Mouse (Mus musculus): ENCODE data around the gene Tmem205. TPM values are rescaled to one million over a fixed set of nuclear protein-coding genes. Genes with fewer than 3 reads are reported as not detected.

The Tmem205 gene
- polyA plus RNA-seq (2015; fragmentation: Nextera tagmentation; extraction: Ambion mirVana): 137 and 160 TPM in 2 replicates

- Histone ChIP-seq H3K4me2 (peak within 1 kb of the TSS; percentile 60), H3K4me1 (replicated peaks) (peaks cover 46% of the 10 kb centered on the region), H3K9ac (peak within 1 kb of the TSS; percentile 12; the same call in 1 of the 2 replicates), H3K36me3 (replicated peaks) (peaks cover 6% of the 10 kb centered on the region; the same call in 1 of the 2 replicates), H3K27me3 (no peaks in the 10 kb centered on the region; the same call in 1 of the 2 replicates), H3K9me3 (replicated peaks) (no peaks in the 10 kb centered on the region), H3K27ac (replicated peaks) (peak within 1 kb of the TSS; percentile 31), H3K4me3 (replicated peaks) (peak within 1 kb of the TSS; percentile 48)
- WGBS (ENCODE audit: insufficient replicate concordance): under 1% methylated on average over 28 of the region's 28 CpGs
- peak; percentile 80 for ATAC-seq (ENCODE audit: insufficient read depth)
Observed at GRCm38 (mm10) chr9:21927208-21927753, at the start of gene Tmem205, which contains the start of gene Ccdc159. TSS of gene Tmem205 (minus strand) at chr9:21927556. TSS of gene Ccdc159 (plus strand) at chr9:21927471.

- no peak overlapping the region for H3K27ac ChIP-seq (replicated peaks)
- WGBS (ENCODE audit: insufficient replicate concordance): 74% methylated on average over 10 of the region's 10 CpGs
- H3K36me3 ChIP-seq (replicated peaks): no peaks in the 10 kb centered on the region
- no peak overlapping the region for H3K4me2 ChIP-seq
- no peak overlapping the region for H3K4me3 ChIP-seq (replicated peaks)
- H3K4me1 ChIP-seq (replicated peaks): peaks cover 4% of the 10 kb centered on the region; the same call in 1 of the 2 replicates
- H3K27me3 ChIP-seq: peaks cover 50% of the 10 kb centered on the region
- H3K9ac ChIP-seq: no peak overlapping the region
- H3K9me3 ChIP-seq (replicated peaks): no peaks in the 10 kb centered on the region
- no peak for ATAC-seq (ENCODE audit: insufficient read depth)
Observed at GRCm38 (mm10) chr9:21976626-21977175, 49.3 kb upstream of the Tmem205 start.

DNA sequence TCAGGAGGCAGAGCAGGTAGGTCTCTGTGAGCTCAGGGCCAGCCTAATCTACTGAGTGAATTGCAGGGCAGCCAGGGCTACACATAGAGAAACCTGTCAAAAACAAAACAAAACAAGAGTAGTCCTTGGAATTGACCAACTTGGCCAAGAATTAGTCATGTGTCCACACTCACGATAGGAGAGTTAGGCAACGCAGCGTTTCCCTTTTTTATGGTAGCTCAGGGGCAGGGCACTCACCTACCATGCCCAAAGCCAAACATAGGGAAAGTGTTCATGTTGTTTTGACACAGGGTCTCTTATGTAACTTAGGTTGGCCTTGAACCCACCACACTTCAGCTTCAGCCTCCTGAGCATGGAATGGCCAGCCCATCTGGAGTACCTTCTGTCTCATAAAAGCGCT is 41.9 kb upstream of the Tmem205 start:
- WGBS (ENCODE audit: insufficient replicate concordance): 74% methylated on average over 4 of the region's 4 CpGs
- no peak overlapping the region for H3K27ac ChIP-seq (replicated peaks)

GRCm38 (mm10) chr9:21968883-21969282 is 41.5 kb upstream of the Tmem205 start:
- no peaks in the 10 kb centered on the region for H3K36me3 ChIP-seq (replicated peaks)
- H3K9me3 ChIP-seq (replicated peaks): no peaks in the 10 kb centered on the region
- H3K27ac ChIP-seq (replicated peaks): no peak overlapping the region
- 28% methylated on average over 6 of the region's 6 CpGs for WGBS (ENCODE audit: insufficient replicate concordance)
- no peak overlapping the region for H3K4me3 ChIP-seq (replicated peaks)
- no peak overlapping the region for H3K9ac ChIP-seq
- H3K27me3 ChIP-seq: peaks cover 16% of the 10 kb centered on the region; the same call in 1 of the 2 replicates
- H3K4me2 ChIP-seq: no peak overlapping the region
- H3K4me1 ChIP-seq (replicated peaks): peaks cover 11% of the 10 kb centered on the region
- ATAC-seq (ENCODE audit: insufficient read depth): no peak

More for the DNA sequence above, 41.9 kb upstream of the Tmem205 start:
- Histone ChIP-seq H3K9ac (no peak overlapping the region), H3K4me1 (replicated peaks) (peaks cover 7% of the 10 kb centered on the region), H3K36me3 (replicated peaks) (no peaks in the 10 kb centered on the region), H3K27me3 (peaks cover 16% of the 10 kb centered on the region; the same call in 1 of the 2 replicates), H3K9me3 (replicated peaks) (no peaks in the 10 kb centered on the region), H3K4me3 (replicated peaks) (no peak overlapping the region), H3K4me2 (no peak overlapping the region)
- ATAC-seq (ENCODE audit: insufficient read depth): no peak

GRCm38 (mm10) chr9:21963417-21963816 is 36.1 kb upstream of the Tmem205 start, which contains the start of gene Epor:
TSS of gene Epor (minus strand) at chr9:21963506.
- peaks cover 38% of the 10 kb centered on the region for H3K36me3 ChIP-seq (replicated peaks)
- H3K4me1 ChIP-seq (replicated peaks): peaks cover 48% of the 10 kb centered on the region
- peak within 1 kb of the TSS; percentile 76 for H3K4me3 ChIP-seq (replicated peaks)
- peak within 1 kb of the TSS; percentile 89 for H3K4me2 ChIP-seq
- peak within 1 kb of the TSS; percentile 96 for H3K27ac ChIP-seq (replicated peaks)
- peak within 1 kb of the TSS; percentile 94 for H3K9ac ChIP-seq
- peaks cover 17% of the 10 kb centered on the region; the same call in 1 of the 2 replicates for H3K27me3 ChIP-seq
- peak; percentile 65 for ATAC-seq (ENCODE audit: insufficient read depth)
- WGBS (ENCODE audit: insufficient replicate concordance): 5% methylated on average over 8 of the region's 8 CpGs
- no peaks in the 10 kb centered on the region for H3K9me3 ChIP-seq (replicated peaks)

GRCm38 (mm10) chr9:21962416-21963059 is 35.2 kb upstream of the Tmem205 start:
- WGBS (ENCODE audit: insufficient replicate concordance): 2% methylated on average over 34 of the region's 34 CpGs
- H3K9ac ChIP-seq: peak overlapping the region; percentile 94
- peak overlapping the region; percentile 96 for H3K27ac ChIP-seq (replicated peaks)
- H3K36me3 ChIP-seq (replicated peaks): peaks cover 46% of the 10 kb centered on the region
- H3K4me3 ChIP-seq (replicated peaks): peak overlapping the region; percentile 76
- H3K4me1 ChIP-seq (replicated peaks): peaks cover 56% of the 10 kb centered on the region
- H3K27me3 ChIP-seq: peaks cover 17% of the 10 kb centered on the region; the same call in 1 of the 2 replicates
- peak overlapping the region; percentile 89 for H3K4me2 ChIP-seq
- ATAC-seq (ENCODE audit: insufficient read depth): peak; percentile 92
- no peaks in the 10 kb centered on the region for H3K9me3 ChIP-seq (replicated peaks)

DNA sequence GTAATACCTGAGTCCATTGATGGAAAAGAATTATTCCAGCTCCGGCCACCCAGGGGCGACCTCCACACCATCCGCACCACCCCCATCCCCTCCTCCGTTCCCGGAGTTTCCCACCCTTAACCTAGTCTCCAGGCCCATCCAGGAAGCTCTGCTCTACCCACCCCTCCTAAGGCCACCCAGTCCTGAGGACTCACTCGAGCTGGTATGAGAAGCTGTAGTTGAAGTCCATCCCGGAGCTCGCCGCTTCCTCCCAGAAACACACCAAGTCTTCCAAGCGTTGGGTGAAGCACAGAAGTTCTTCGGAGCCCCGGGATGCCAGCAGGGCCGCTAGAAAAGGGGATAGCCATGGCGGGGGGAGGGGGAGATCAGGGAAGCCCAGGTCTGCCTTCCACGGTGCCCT is 34.7 kb upstream of the Tmem205 start:
- Histone ChIP-seq H3K9me3 (replicated peaks) (no peaks in the 10 kb centered on the region), H3K9ac (peak overlapping the region; percentile 94), H3K36me3 (replicated peaks) (peaks cover 52% of the 10 kb centered on the region), H3K27me3 (peaks cover 17% of the 10 kb centered on the region; the same call in 1 of the 2 replicates), H3K27ac (replicated peaks) (peak overlapping the region; percentile 96), H3K4me3 (replicated peaks) (peak overlapping the region; percentile 76), H3K4me1 (replicated peaks) (peaks cover 61% of the 10 kb centered on the region), H3K4me2 (peak overlapping the region; percentile 89)
- 0% methylated on average over 15 of the region's 15 CpGs for WGBS (ENCODE audit: insufficient replicate concordance)
- peak; percentile 11 for ATAC-seq (ENCODE audit: insufficient read depth)

DNA sequence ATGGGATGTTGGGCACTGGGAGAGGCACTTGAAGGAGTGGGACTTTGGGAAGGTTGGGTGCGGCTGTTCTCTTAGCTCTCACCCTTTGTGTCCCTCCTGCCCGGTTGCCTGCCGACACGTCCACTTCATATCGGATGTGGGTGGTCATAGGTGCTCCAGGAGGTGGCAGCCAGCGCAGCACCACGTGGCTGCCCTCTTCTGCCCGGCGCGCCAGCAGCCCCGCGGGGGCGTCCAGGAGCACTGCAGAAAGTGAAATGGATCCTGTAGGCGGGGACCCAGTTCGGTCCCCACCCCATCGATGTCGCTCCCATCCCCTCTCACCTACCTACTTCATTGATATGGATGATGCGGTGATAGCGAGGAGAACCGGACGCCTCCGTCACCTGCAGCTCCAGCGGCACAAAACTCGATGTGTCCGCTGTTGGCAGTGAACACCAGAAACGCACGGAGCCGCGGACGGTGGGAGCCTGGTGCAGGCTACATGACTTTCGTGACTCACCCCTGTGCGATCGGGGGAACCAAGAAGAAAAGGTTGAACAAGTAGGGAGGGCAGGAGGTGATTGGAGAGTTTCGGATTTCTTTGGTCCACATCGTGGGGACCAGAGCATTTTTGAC is 34.1 kb upstream of the Tmem205 start:
- H3K9me3 ChIP-seq (replicated peaks): no peaks in the 10 kb centered on the region
- H3K27me3 ChIP-seq: peaks cover 17% of the 10 kb centered on the region; the same call in 1 of the 2 replicates
- peak overlapping the region; percentile 76 for H3K4me3 ChIP-seq (replicated peaks)
- peak overlapping the region; percentile 89 for H3K4me2 ChIP-seq
- 1% methylated on average over 35 of the region's 35 CpGs for WGBS (ENCODE audit: insufficient replicate concordance)
- peaks cover 56% of the 10 kb centered on the region for H3K36me3 ChIP-seq (replicated peaks)
- no peak for ATAC-seq (ENCODE audit: insufficient read depth)
- H3K27ac ChIP-seq (replicated peaks): peak overlapping the region; percentile 96
- H3K9ac ChIP-seq: peak overlapping the region; percentile 94
- H3K4me1 ChIP-seq (replicated peaks): peaks cover 66% of the 10 kb centered on the region

DNA sequence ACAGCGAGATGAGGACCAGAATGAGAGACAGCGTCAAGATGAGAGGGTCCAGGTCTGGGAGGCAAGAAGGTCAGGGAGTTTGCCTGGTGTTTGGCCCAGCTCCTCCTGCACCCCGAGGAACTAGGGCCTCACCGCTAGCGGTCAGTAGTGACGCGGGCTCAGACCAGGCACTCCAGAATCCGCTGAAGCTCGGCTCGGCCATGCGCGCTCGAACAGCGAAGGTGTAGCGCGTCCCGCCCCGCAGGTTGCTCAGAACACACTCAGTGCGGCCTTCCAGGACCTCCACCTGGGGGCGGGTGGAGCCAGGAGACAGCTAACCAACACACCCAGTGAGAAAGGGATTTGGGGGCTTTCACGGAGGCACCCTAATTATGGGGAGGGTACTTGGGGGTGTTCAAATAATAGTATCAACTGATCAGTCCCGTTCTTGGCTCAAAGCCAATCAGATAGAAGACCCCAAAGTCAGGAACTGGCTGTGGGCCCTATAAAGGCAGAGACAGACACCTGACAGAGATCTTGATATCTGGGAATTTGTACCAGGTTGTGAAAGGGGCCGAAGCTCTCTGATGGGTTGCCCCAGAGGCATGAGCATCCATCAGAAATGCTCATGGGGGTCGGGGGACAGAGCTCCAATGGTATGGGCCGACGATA is 33.3 kb upstream of the Tmem205 start:
- Histone ChIP-seq H3K4me3 (replicated peaks) (peak overlapping the region; percentile 76), H3K27ac (replicated peaks) (peak overlapping the region; percentile 96), H3K27me3 (peaks cover 17% of the 10 kb centered on the region; the same call in 1 of the 2 replicates), H3K4me2 (peak overlapping the region; percentile 89), H3K4me1 (replicated peaks) (peaks cover 70% of the 10 kb centered on the region), H3K9ac (peak overlapping the region; percentile 94), H3K36me3 (replicated peaks) (peaks cover 57% of the 10 kb centered on the region), H3K9me3 (replicated peaks) (no peaks in the 10 kb centered on the region)
- WGBS (ENCODE audit: insufficient replicate concordance): 40% methylated on average over 26 of the region's 26 CpGs
- ATAC-seq (ENCODE audit: insufficient read depth): no peak

DNA sequence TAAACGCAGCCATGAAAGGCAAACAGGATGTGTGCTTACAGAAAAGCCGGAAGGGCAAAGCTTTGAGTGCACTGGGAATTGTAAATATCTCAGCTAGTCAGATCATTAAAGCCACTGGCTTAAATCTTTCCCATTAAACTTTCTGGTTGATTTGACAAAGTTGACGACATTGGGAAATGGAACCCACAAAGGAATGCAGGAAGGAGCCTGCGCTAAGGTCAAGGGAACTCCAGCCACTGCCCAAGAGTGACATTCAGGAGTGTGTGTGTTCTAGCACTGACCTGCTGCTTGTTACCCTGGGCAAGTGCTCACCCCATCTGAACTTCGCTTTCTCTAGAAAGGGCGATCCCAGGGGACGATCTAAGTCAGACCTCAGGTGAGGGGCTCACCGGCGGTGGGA is 32.8 kb upstream of the Tmem205 start:
- ATAC-seq (ENCODE audit: insufficient read depth): no peak
- Histone ChIP-seq H3K27me3 (peaks cover 17% of the 10 kb centered on the region; the same call in 1 of the 2 replicates), H3K4me2 (peak overlapping the region; percentile 89), H3K36me3 (replicated peaks) (peaks cover 57% of the 10 kb centered on the region), H3K27ac (replicated peaks) (peak overlapping the region; percentile 96), H3K9me3 (replicated peaks) (no peaks in the 10 kb centered on the region), H3K9ac (peak overlapping the region; percentile 94), H3K4me3 (replicated peaks) (peak overlapping the region; percentile 76), H3K4me1 (replicated peaks) (peaks cover 72% of the 10 kb centered on the region)
- 69% methylated on average over 9 of the region's 9 CpGs for WGBS (ENCODE audit: insufficient replicate concordance)

Measured in liver, embryonic 15.5 days (tissue).